ENCODE assay signal across 14 mouse cellular contexts in genomic region chr10:86808013-86808758, GRCm38 (mm10). TPM values are rescaled to one million over a fixed set of nuclear protein-coding genes. Genes with fewer than 3 reads are reported as not detected.
DNase-seq lines count a peak whose midpoint lies in the region; ATAC-seq and TF ChIP-seq lines count a peak whose summit lies in the region.
"Had no signal": no experiment of that assay in that cellular context is flagged by ENCODE, and none has a peak within 500 bp of the region (broad histone marks: within the 10 kb centered on the region; RNA-seq: fewer than 3 reads in every experiment).

No protein-coding gene starts in this region.

- peak; percentile 50; the same call in 1 of the 2 replicates for ATAC-seq in midbrain, embryonic 13.5 days
- no peak for ATAC-seq in midbrain, embryonic 11.5 days (ENCODE audit: low FRiP score)
- 0 out of 4 replicates have a peak, but pooled peaks have one; percentile 18 to 25 for ATAC-seq in hematopoietic stem cell, adult 5-6 weeks (replicated peaks in 1 of 2; ENCODE audit: insufficient read depth in 1 of 2, low FRiP score in 2 of 2, low TSS enrichment in 1 of 2, low read depth in 1 of 2, poor library complexity in 2 of 2, severe bottlenecking in 2 of 2)
- peak; percentile 41; the same call in 1 of the 2 replicates for ATAC-seq in stomach, embryonic 16.5 days (ENCODE audit: insufficient read depth, low FRiP score)
- ATAC-seq: intestine, postnatal 0 days had no signal

- H3K36me3 ChIP-seq in heart, adult 2 months (ENCODE audit: control insufficient read depth, insufficient read depth, low read length) = peaks cover 2% of the 10 kb centered on the region; the same call in 1 of the 2 replicates
- H3K36me3 ChIP-seq in midbrain, embryonic 13.5 days = no peaks in the 10 kb centered on the region
- H3K36me3 ChIP-seq in midbrain, embryonic 11.5 days (ENCODE audit: control insufficient read depth, insufficient read depth, low read length) = no peaks in the 10 kb centered on the region
- no peaks in the 10 kb centered on the region for H3K36me3 ChIP-seq in stomach, embryonic 16.5 days (ENCODE audit: control insufficient read depth, insufficient read depth, low read length)
- H3K36me3 ChIP-seq: embryonic facial prominence, embryonic 15.5 days had no signal

- 46% methylated on average over 15 of the region's 15 CpGs for WGBS in heart, adult 2 months
- 73% methylated on average over 15 of the region's 15 CpGs for WGBS in midbrain, embryonic 13.5 days
- 80% methylated on average over 15 of the region's 15 CpGs for WGBS in midbrain, embryonic 11.5 days
- WGBS in stomach, embryonic 16.5 days = 79% methylated on average over 15 of the region's 15 CpGs

- no peak for TF ChIP-seq EP300 in heart, adult 2 months (IDR thresholded peaks at IDR 0.05; ENCODE audit: insufficient read depth, low read depth, low read length)

- no peak overlapping the region for H3K4me3 ChIP-seq in heart, adult 2 months
- H3K4me3 ChIP-seq in midbrain, embryonic 13.5 days (replicated peaks) = no peak overlapping the region
- H3K4me3 ChIP-seq in midbrain, embryonic 11.5 days (ENCODE audit: low read depth, low read length) = no peak overlapping the region
- no peak overlapping the region for H3K4me3 ChIP-seq in stomach, embryonic 16.5 days (replicated peaks; ENCODE audit: low read length)
- H3K4me3 ChIP-seq: embryonic facial prominence, embryonic 15.5 days; heart, embryonic 13.5 days had no signal

- intact Hi-C loops in heart, adult 2 months (cut with DNase I) = no loop called here
- intact Hi-C loops in left cerebral cortex, postnatal 10 days (cut with DNase I) = no loop called here

- TF ChIP-seq POLR2A in heart, adult 2 months (IDR thresholded peaks at IDR 0.05; ENCODE audit: insufficient read depth, low read depth, low read length) = no peak

- DNase-seq in heart, adult 2 months = no peak
- DNase-seq in heart, adult 8-10 months (ENCODE audit: low spot score) = no peak
- no peak for DNase-seq in midbrain, embryonic 11.5 days (ENCODE audit: low spot score, missing footprints)
- no peak for DNase-seq in spleen, postnatal 14 days (ENCODE audit: low spot score in 2 of 2)
- DNase-seq in left cerebral cortex, postnatal 10 days (ENCODE audit: extremely low spot score in 1 of 2, low spot score in 2 of 2) = no peak
- DNase-seq: cerebellum, postnatal 14 days; thymus, postnatal 36 days had no signal

- TF ChIP-seq CTCF in heart, adult 2 months (IDR thresholded peaks at IDR 0.05) = no peak

- no peak overlapping the region for H3K4me2 ChIP-seq in midbrain, embryonic 13.5 days (replicated peaks)
- no peak overlapping the region for H3K4me2 ChIP-seq in midbrain, embryonic 11.5 days
- H3K4me2 ChIP-seq in stomach, embryonic 16.5 days (ENCODE audit: low read depth, low read length) = no peak overlapping the region
- H3K4me2 ChIP-seq: embryonic facial prominence, embryonic 15.5 days; heart, embryonic 13.5 days had no signal

- H3K27ac ChIP-seq in heart, adult 2 months = peak overlapping the region; percentile 31
- no peak overlapping the region; the same call in 1 of the 2 replicates for H3K27ac ChIP-seq in midbrain, embryonic 13.5 days
- H3K27ac ChIP-seq in midbrain, embryonic 11.5 days (ENCODE audit: low read depth, low read length) = no peak overlapping the region
- H3K27ac ChIP-seq in stomach, embryonic 16.5 days (ENCODE audit: low read length) = no peak overlapping the region
- H3K27ac ChIP-seq: embryonic facial prominence, embryonic 15.5 days; heart, embryonic 13.5 days had no signal

- peaks cover 8% of the 10 kb centered on the region for H3K4me1 ChIP-seq in heart, adult 2 months (ENCODE audit: control insufficient read depth, insufficient read depth, low read length)
- no peaks in the 10 kb centered on the region for H3K4me1 ChIP-seq in midbrain, embryonic 13.5 days (replicated peaks)
- no peaks in the 10 kb centered on the region for H3K4me1 ChIP-seq in midbrain, embryonic 11.5 days (ENCODE audit: control insufficient read depth, insufficient read depth, low read length)
- H3K4me1 ChIP-seq in stomach, embryonic 16.5 days (ENCODE audit: control insufficient read depth, insufficient read depth, low read length) = no peaks in the 10 kb centered on the region
- H3K4me1 ChIP-seq: embryonic facial prominence, embryonic 15.5 days had no signal

- no peaks in the 10 kb centered on the region for H3K9me3 ChIP-seq in midbrain, embryonic 13.5 days
- no peaks in the 10 kb centered on the region for H3K9me3 ChIP-seq in midbrain, embryonic 11.5 days (ENCODE audit: control insufficient read depth, low read length)
- no peaks in the 10 kb centered on the region for H3K9me3 ChIP-seq in stomach, embryonic 16.5 days (replicated peaks; ENCODE audit: control insufficient read depth, low read length)
- H3K9me3 ChIP-seq: embryonic facial prominence, embryonic 15.5 days; heart, embryonic 13.5 days had no signal

- no peak overlapping the region for H3K9ac ChIP-seq in heart, adult 2 months (ENCODE audit: low read depth, low read length)
- no peak overlapping the region for H3K9ac ChIP-seq in midbrain, embryonic 13.5 days (replicated peaks)
- no peak overlapping the region for H3K9ac ChIP-seq in midbrain, embryonic 11.5 days (ENCODE audit: low read length)
- no peak overlapping the region for H3K9ac ChIP-seq in stomach, embryonic 16.5 days (ENCODE audit: low read length)
- H3K9ac ChIP-seq: embryonic facial prominence, embryonic 15.5 days; heart, embryonic 13.5 days had no signal

- peaks cover 5% of the 10 kb centered on the region; the same call in 1 of the 2 replicates for H3K79me2 ChIP-seq in heart, adult 2 months (replicated peaks; ENCODE audit: control insufficient read depth, insufficient read depth, low read length)

- H3K27me3 ChIP-seq in heart, adult 2 months (ENCODE audit: control insufficient read depth, insufficient read depth, low read length) = no peaks in the 10 kb centered on the region
- no peaks in the 10 kb centered on the region for H3K27me3 ChIP-seq in midbrain, embryonic 13.5 days
- no peaks in the 10 kb centered on the region for H3K27me3 ChIP-seq in midbrain, embryonic 11.5 days (ENCODE audit: control insufficient read depth, insufficient read depth, low read length)
- H3K27me3 ChIP-seq in stomach, embryonic 16.5 days (ENCODE audit: control insufficient read depth, insufficient read depth, low read length) = no peaks in the 10 kb centered on the region
- H3K27me3 ChIP-seq: embryonic facial prominence, embryonic 15.5 days; heart, embryonic 13.5 days had no signal

RNA-seq across cellular contexts. Expression of gene Nt5dc3, which starts 29.4 kb away (rescaled TPM):
- 10 to 100 TPM; 33.9 to 36.6 TPM for total RNA-seq in heart, adult 2 months (2021)
- 25.3 and 45.6 TPM in 2 replicates for polyA plus RNA-seq in heart, adult 2 months (2012; rRNA removed)
- total RNA-seq in heart, adult 8-10 months (2022) = 10 to 100 TPM; 35.3 to 44.4 (median 39.4) TPM
- 5.9 and 6.5 TPM in 2 replicates for polyA plus RNA-seq in midbrain, embryonic 13.5 days (2015; fragmentation: Nextera tagmentation; extraction: Ambion mirVana)
- 1.1 and 1.7 TPM in 2 replicates for polyA plus RNA-seq in midbrain, embryonic 11.5 days (2014; fragmentation: Nextera tagmentation; extraction: Ambion mirVana)
- total RNA-seq in hematopoietic stem cell, adult 5-6 weeks (2017) = 4.9 and 5.9 TPM in 2 replicates
- 1.5 and 1.8 TPM in 2 replicates for polyA plus RNA-seq in stomach, embryonic 16.5 days (2015; fragmentation: Nextera tagmentation; extraction: Ambion mirVana)
- 10 to 100 TPM; 65.7 to 68.5 TPM for total RNA-seq in left cerebral cortex, postnatal 10 days (2021)

RNA-seq across cellular contexts. Expression of gene Gm49358, which starts 44.4 kb away (rescaled TPM):
- 10 to 100 TPM; 10.5 to 14.3 TPM for total RNA-seq in heart, adult 2 months (2021)
- polyA plus RNA-seq in heart, adult 2 months (2012; rRNA removed) = not detected in 2 replicates
- total RNA-seq in heart, adult 8-10 months (2022) = 10 to 100 TPM in 3 of 4 experiments, 1 to 10 TPM in 1; 6.3 to 16.6 (median 15.0) TPM
- not detected in 2 replicates for polyA plus RNA-seq in midbrain, embryonic 13.5 days (2015; fragmentation: Nextera tagmentation; extraction: Ambion mirVana)
- polyA plus RNA-seq in midbrain, embryonic 11.5 days (2014; fragmentation: Nextera tagmentation; extraction: Ambion mirVana) = 0.37 TPM in 1 of 2 replicates, not detected in the other
- total RNA-seq in hematopoietic stem cell, adult 5-6 weeks (2017) = 3.1 TPM in 1 of 2 replicates, not detected in the other
- polyA plus RNA-seq in stomach, embryonic 16.5 days (2015; fragmentation: Nextera tagmentation; extraction: Ambion mirVana) = not detected in 2 replicates
- 10 to 100 TPM; 20.2 to 24.7 TPM for total RNA-seq in left cerebral cortex, postnatal 10 days (2021)
- polyA plus RNA-seq: embryonic facial prominence, embryonic 15.5 days; heart, embryonic 13.5 days; intestine, postnatal 0 days; lung, embryonic 16.5 days had no signal
